Mouse (Mus musculus) intestine, embryonic 15.5 days (tissue): ENCODE data around the gene Cog5. TPM values are rescaled to one million over a fixed set of nuclear protein-coding genes. Genes with fewer than 3 reads are reported as not detected.

Source experiments
- ATAC-seq: fragments of 200-750 bp; cut with Nextera tagmentation; 2 replicates; pipeline ENCODE4 v1.8.0; 2017; ENCODE audit warnings: moderate TSS enrichment, moderate library complexity
- H3K27ac ChIP-seq: fragments of 300-500 bp; sonication (generic); 2 replicates; pipeline ENCODE4 v1.5.1; 2015; ENCODE audit warnings: mild to moderate bottlenecking, inconsistent platforms
- H3K27me3 ChIP-seq: fragments of 300-500 bp; sonication (generic); replicated peaks from 2 replicates; pipeline ENCODE4 v1.6.1; 2015; ENCODE audit warnings: inconsistent platforms
- H3K36me3 ChIP-seq: fragments of 300-500 bp; sonication (generic); 2 replicates; pipeline ENCODE4 v1.6.1; 2015; ENCODE audit warnings: inconsistent platforms
- H3K4me1 ChIP-seq: fragments of 300-500 bp; sonication (generic); replicated peaks from 2 replicates; pipeline ENCODE4 v1.6.1; 2015; ENCODE audit warnings: inconsistent platforms
- H3K4me2 ChIP-seq: fragments of 300-500 bp; sonication (generic); replicated peaks from 2 replicates; pipeline ENCODE4 v1.6.1; 2015; ENCODE audit warnings: mild to moderate bottlenecking, inconsistent platforms
- H3K4me3 ChIP-seq: fragments of 300-500 bp; sonication (generic); replicated peaks from 2 replicates; pipeline ENCODE4 v1.5.1; 2015; ENCODE audit warnings: inconsistent platforms
- H3K9ac ChIP-seq: fragments of 300-500 bp; sonication (generic); 2 replicates; pipeline ENCODE4 v1.6.1; 2015; ENCODE audit warnings: inconsistent platforms
- H3K9me3 ChIP-seq: fragments of 300-500 bp; sonication (generic); 2 replicates; pipeline ENCODE4 v1.6.1; 2016; ENCODE audit warnings: inconsistent platforms
- WGBS: fragments of 180-500 bp; shearing (Covaris S2); methylation state at CpG from one replicate; pipeline ENCODE4 v1.1.7; 2015; 5-methylcytosine and 5-hydroxymethylcytosine counted together
- polyA plus RNA-seq: library from polyadenylated mRNA; unstranded; fragments of >200 nt; fragmentation: Nextera tagmentation; extraction: Ambion mirVana; gene quantifications from 2 replicates; pipeline ENCODE4 v1.2.1, GENCODE M21; 2015

The Cog5 gene
- polyA plus RNA-seq, 1 experiment from 2014 or later = 29.2 TPM

GRCm38 (mm10) chr12:31912966-31913551 is 258.4 kb downstream of the Cog5 start:
- H3K4me2 ChIP-seq = no peak overlapping the region
- no peaks in the 10 kb centered on the region for H3K9me3 ChIP-seq
- no peaks in the 10 kb centered on the region for H3K36me3 ChIP-seq
- H3K27ac ChIP-seq = no peak overlapping the region
- H3K4me1 ChIP-seq = no peaks in the 10 kb centered on the region
- no peak overlapping the region for H3K4me3 ChIP-seq
- 82% methylated on average over 6 of the region's 6 CpGs for WGBS
- no peaks in the 10 kb centered on the region for H3K27me3 ChIP-seq
- no peak for ATAC-seq
- H3K9ac ChIP-seq = no peak overlapping the region

GRCm38 (mm10) chr12:31913614-31914013 is 258.9 kb downstream of the Cog5 start:
- no peaks in the 10 kb centered on the region for H3K9me3 ChIP-seq
- H3K36me3 ChIP-seq = no peaks in the 10 kb centered on the region
- no peak overlapping the region for H3K4me2 ChIP-seq
- no peak overlapping the region for H3K9ac ChIP-seq
- ATAC-seq = no peak
- 72% methylated on average over 4 of the region's 4 CpGs for WGBS
- no peak overlapping the region for H3K27ac ChIP-seq
- H3K4me1 ChIP-seq = no peaks in the 10 kb centered on the region
- H3K4me3 ChIP-seq = no peak overlapping the region
- H3K27me3 ChIP-seq = no peaks in the 10 kb centered on the region

GRCm38 (mm10) chr12:31916691-31917090 is 262.0 kb downstream of the Cog5 start:
- Histone ChIP-seq H3K27ac (no peak overlapping the region), H3K9me3 (no peaks in the 10 kb centered on the region), H3K9ac (no peak overlapping the region), H3K4me3 (no peak overlapping the region), H3K4me1 (no peaks in the 10 kb centered on the region), H3K27me3 (no peaks in the 10 kb centered on the region), H3K36me3 (no peaks in the 10 kb centered on the region), H3K4me2 (no peak overlapping the region)
- ATAC-seq = no peak
- WGBS = 94% methylated on average over 5 of the region's 5 CpGs

GRCm38 (mm10) chr12:31917245-31917644 is 262.6 kb downstream of the Cog5 start:
- Histone ChIP-seq H3K27ac (no peak overlapping the region), H3K36me3 (no peaks in the 10 kb centered on the region), H3K4me2 (no peak overlapping the region), H3K9ac (no peak overlapping the region), H3K27me3 (no peaks in the 10 kb centered on the region), H3K4me3 (no peak overlapping the region), H3K9me3 (no peaks in the 10 kb centered on the region), H3K4me1 (no peaks in the 10 kb centered on the region)
- peak; percentile 36; the same call in 1 of the 2 replicates for ATAC-seq
- WGBS = 79% methylated on average over 5 of the region's 5 CpGs

GRCm38 (mm10) chr12:31920464-31921405 is 266.1 kb downstream of the Cog5 start:
- Histone ChIP-seq H3K36me3 (peaks cover 9% of the 10 kb centered on the region; the same call in 1 of the 2 replicates), H3K4me3 (no peak overlapping the region), H3K27ac (no peak overlapping the region), H3K4me2 (no peak overlapping the region), H3K9ac (no peak overlapping the region), H3K4me1 (no peaks in the 10 kb centered on the region), H3K27me3 (no peaks in the 10 kb centered on the region), H3K9me3 (no peaks in the 10 kb centered on the region)
- 82% methylated on average over 18 of the region's 18 CpGs for WGBS
- no peak for ATAC-seq

GRCm38 (mm10) chr12:31924135-31924534 is 269.5 kb downstream of the Cog5 start:
- ATAC-seq = no peak
- no peaks in the 10 kb centered on the region for H3K27me3 ChIP-seq
- no peak overlapping the region for H3K4me3 ChIP-seq
- no peaks in the 10 kb centered on the region for H3K4me1 ChIP-seq
- WGBS = 81% methylated on average over 3 of the region's 3 CpGs
- no peak overlapping the region for H3K4me2 ChIP-seq
- H3K9me3 ChIP-seq = no peaks in the 10 kb centered on the region
- H3K27ac ChIP-seq = no peak overlapping the region
- H3K36me3 ChIP-seq = peaks cover 20% of the 10 kb centered on the region
- H3K9ac ChIP-seq = no peak overlapping the region

GRCm38 (mm10) chr12:31925343-31925742 is 270.7 kb downstream of the Cog5 start:
- no peak overlapping the region for H3K9ac ChIP-seq
- no peak overlapping the region for H3K4me3 ChIP-seq
- no peak overlapping the region for H3K27ac ChIP-seq
- H3K36me3 ChIP-seq = peaks cover 22% of the 10 kb centered on the region
- H3K27me3 ChIP-seq = no peaks in the 10 kb centered on the region
- no peaks in the 10 kb centered on the region for H3K4me1 ChIP-seq
- no peak overlapping the region for H3K4me2 ChIP-seq
- ATAC-seq = no peak
- no peaks in the 10 kb centered on the region for H3K9me3 ChIP-seq
- 90% methylated on average over 6 of the region's 6 CpGs for WGBS

GRCm38 (mm10) chr12:31926661-31927061 is 272.0 kb downstream of the Cog5 start:
- Histone ChIP-seq H3K4me3 (no peak overlapping the region), H3K9me3 (no peaks in the 10 kb centered on the region), H3K9ac (no peak overlapping the region), H3K4me2 (no peak overlapping the region), H3K27ac (no peak overlapping the region), H3K4me1 (no peaks in the 10 kb centered on the region), H3K27me3 (no peaks in the 10 kb centered on the region), H3K36me3 (peaks cover 24% of the 10 kb centered on the region)
- 61% methylated on average over 4 of the region's 4 CpGs for WGBS
- ATAC-seq = peak; percentile 87

- Histone ChIP-seq H3K4me2 (no peak overlapping the region), H3K9ac (no peak overlapping the region), H3K27me3 (no peaks in the 10 kb centered on the region), H3K36me3 (peaks cover 24% of the 10 kb centered on the region), H3K4me1 (no peaks in the 10 kb centered on the region), H3K4me3 (no peak overlapping the region), H3K27ac (no peak overlapping the region), H3K9me3 (no peaks in the 10 kb centered on the region)
- WGBS = 52% methylated on average over 3 of the region's 3 CpGs
- ATAC-seq = no peak
These were observed 273.8 kb downstream of the Cog5 start for GRCm38 (mm10) chr12:31928498-31928897.

- 97% methylated on average over 3 of the region's 3 CpGs for WGBS
These were observed 277.1 kb downstream of the Cog5 start for GRCm38 (mm10) chr12:31931818-31932217.

GRCm38 (mm10) chr12:31936657-31937300 is 282.1 kb downstream of the Cog5 start:
- ATAC-seq = no peak
- Histone ChIP-seq H3K9me3 (no peaks in the 10 kb centered on the region), H3K4me3 (no peak overlapping the region), H3K4me1 (no peaks in the 10 kb centered on the region), H3K9ac (no peak overlapping the region), H3K4me2 (no peak overlapping the region), H3K36me3 (peaks cover 10% of the 10 kb centered on the region; the same call in 1 of the 2 replicates), H3K27me3 (no peaks in the 10 kb centered on the region), H3K27ac (no peak overlapping the region)
- WGBS = 51% methylated on average over 6 of the region's 6 CpGs

More at GRCm38 (mm10) chr12:31931818-31932217, 277.1 kb downstream of the Cog5 start:
- Histone ChIP-seq H3K9ac (no peak overlapping the region), H3K4me2 (no peak overlapping the region), H3K9me3 (no peaks in the 10 kb centered on the region), H3K36me3 (peaks cover 12% of the 10 kb centered on the region; the same call in 1 of the 2 replicates), H3K27me3 (no peaks in the 10 kb centered on the region), H3K27ac (no peak overlapping the region), H3K4me3 (no peak overlapping the region), H3K4me1 (no peaks in the 10 kb centered on the region)
- ATAC-seq = no peak

GRCm38 (mm10) chr12:31937613-31938012 is 282.9 kb downstream of the Cog5 start:
- no peaks in the 10 kb centered on the region for H3K9me3 ChIP-seq
- H3K4me1 ChIP-seq = no peaks in the 10 kb centered on the region
- H3K27me3 ChIP-seq = no peaks in the 10 kb centered on the region
- 85% methylated on average over 3 of the region's 3 CpGs for WGBS
- no peak overlapping the region for H3K4me2 ChIP-seq
- no peak for ATAC-seq
- H3K9ac ChIP-seq = no peak overlapping the region
- no peak overlapping the region for H3K4me3 ChIP-seq
- H3K36me3 ChIP-seq = peaks cover 10% of the 10 kb centered on the region; the same call in 1 of the 2 replicates
- no peak overlapping the region for H3K27ac ChIP-seq
